Mouse (Mus musculus) limb, embryonic 13.5 days (tissue): ENCODE results near the gene Tmtc2. TPM values are rescaled to one million over a fixed set of nuclear protein-coding genes. Genes with fewer than 3 reads are reported as not detected.

Source experiments
- ATAC-seq: fragments of 200-750 bp; cut with Nextera tagmentation; 2 replicates; pipeline ENCODE4 v1.8.0; 2017; ENCODE audit warnings: low read depth, moderate number of reproducible peaks, moderate TSS enrichment; ENCODE audit not compliant: low FRiP score
- H3K27ac ChIP-seq: fragments of 300-500 bp; sonication (generic); 2 replicates; pipeline ENCODE4 v1.5.1; 2015; ENCODE audit warnings: inconsistent platforms, mild to moderate bottlenecking, moderate library complexity
- H3K27me3 ChIP-seq: fragments of 300-500 bp; sonication (generic); 2 replicates; pipeline ENCODE4 v1.6.1; 2015; ENCODE audit warnings: mild to moderate bottlenecking, inconsistent platforms
- H3K36me3 ChIP-seq: fragments of 300-500 bp; sonication (generic); 2 replicates; pipeline ENCODE4 v1.6.1; 2015; ENCODE audit warnings: inconsistent platforms, mild to moderate bottlenecking, moderate library complexity
- H3K4me1 ChIP-seq: fragments of 300-500 bp; sonication (generic); 2 replicates; pipeline ENCODE4 v1.6.1; 2015; ENCODE audit warnings: inconsistent platforms
- H3K4me2 ChIP-seq: fragments of 300-500 bp; sonication (generic); replicated peaks from 2 replicates; pipeline ENCODE4 v1.6.1; 2015; ENCODE audit warnings: inconsistent platforms, mild to moderate bottlenecking, moderate library complexity
- H3K4me3 ChIP-seq: fragments of 300-500 bp; sonication (generic); 2 replicates; pipeline ENCODE4 v1.5.1; 2015; ENCODE audit warnings: moderate library complexity, mild to moderate bottlenecking, inconsistent platforms
- H3K9ac ChIP-seq: fragments of 300-500 bp; sonication (generic); 2 replicates; pipeline ENCODE4 v1.6.1; 2015; ENCODE audit warnings: mild to moderate bottlenecking, inconsistent platforms
- H3K9me3 ChIP-seq: fragments of 300-500 bp; sonication (generic); 2 replicates; pipeline ENCODE4 v1.6.1; 2016; ENCODE audit warnings: inconsistent platforms
- WGBS: fragments of 180-500 bp; shearing (Covaris S2); methylation state at CpG from one replicate; pipeline ENCODE4 v1.1.7; 2015; 5-methylcytosine and 5-hydroxymethylcytosine counted together
- polyA plus RNA-seq: library from polyadenylated mRNA; unstranded; fragments of >200 nt; fragmentation: Nextera tagmentation; extraction: Ambion mirVana; gene quantifications from 2 replicates; pipeline ENCODE4 v1.2.1, GENCODE M21; 2015

The Tmtc2 gene
- polyA plus RNA-seq, 1 experiment from 2014 or later, result 23.3 TPM

- no peaks in the 10 kb centered on the region for H3K9me3 ChIP-seq
- H3K4me1 ChIP-seq, result no peaks in the 10 kb centered on the region
- no peak overlapping the region for H3K9ac ChIP-seq
- H3K36me3 ChIP-seq, result peaks cover 10% of the 10 kb centered on the region; the same call in 1 of the 2 replicates
- no peak overlapping the region for H3K4me2 ChIP-seq
- no peak overlapping the region for H3K4me3 ChIP-seq
- WGBS, result 59% methylated on average over 4 of the region's 4 CpGs
- no peak for ATAC-seq
- H3K27me3 ChIP-seq, result no peaks in the 10 kb centered on the region
- H3K27ac ChIP-seq, result no peak overlapping the region
These were observed 380.3 kb downstream of the Tmtc2 start for GRCm38 (mm10) chr10:105193756-105194460.

- Histone ChIP-seq H3K27me3 (no peaks in the 10 kb centered on the region), H3K27ac (no peak overlapping the region), H3K9ac (no peak overlapping the region), H3K4me2 (no peak overlapping the region), H3K36me3 (peaks cover 13% of the 10 kb centered on the region), H3K4me1 (no peaks in the 10 kb centered on the region), H3K9me3 (no peaks in the 10 kb centered on the region), H3K4me3 (no peak overlapping the region)
- ATAC-seq, result no peak
- WGBS, result 94% methylated on average over 2 of the region's 2 CpGs
These were observed 382.2 kb downstream of the Tmtc2 start for GRCm38 (mm10) chr10:105192071-105192470.

GRCm38 (mm10) chr10:105189746-105190145, 384.5 kb downstream of the Tmtc2 start:
- no peak overlapping the region for H3K4me3 ChIP-seq
- WGBS, result 67% methylated on average over 4 of the region's 4 CpGs
- H3K4me2 ChIP-seq, result no peak overlapping the region
- H3K9ac ChIP-seq, result no peak overlapping the region
- H3K27ac ChIP-seq, result no peak overlapping the region
- peaks cover 19% of the 10 kb centered on the region for H3K36me3 ChIP-seq
- ATAC-seq, result no peak
- H3K27me3 ChIP-seq, result no peaks in the 10 kb centered on the region
- H3K9me3 ChIP-seq, result no peaks in the 10 kb centered on the region
- H3K4me1 ChIP-seq, result peaks cover 4% of the 10 kb centered on the region; the same call in 1 of the 2 replicates

GRCm38 (mm10) chr10:105186636-105187035, 387.6 kb downstream of the Tmtc2 start:
- Histone ChIP-seq H3K27ac (no peak overlapping the region), H3K9ac (no peak overlapping the region), H3K9me3 (no peaks in the 10 kb centered on the region), H3K4me2 (no peak overlapping the region), H3K36me3 (peaks cover 19% of the 10 kb centered on the region), H3K27me3 (no peaks in the 10 kb centered on the region), H3K4me3 (no peak overlapping the region), H3K4me1 (peaks cover 4% of the 10 kb centered on the region; the same call in 1 of the 2 replicates)
- WGBS, result 92% methylated on average over 5 of the region's 5 CpGs
- no peak for ATAC-seq

- no peak for ATAC-seq
- 69% methylated on average over 5 of the region's 5 CpGs for WGBS
- H3K9ac ChIP-seq, result no peak overlapping the region
- no peak overlapping the region for H3K4me2 ChIP-seq
- no peak overlapping the region for H3K27ac ChIP-seq
- H3K4me1 ChIP-seq, result peaks cover 28% of the 10 kb centered on the region; the same call in 1 of the 2 replicates
- H3K27me3 ChIP-seq, result no peaks in the 10 kb centered on the region
- no peaks in the 10 kb centered on the region for H3K36me3 ChIP-seq
- no peaks in the 10 kb centered on the region for H3K9me3 ChIP-seq
- no peak overlapping the region for H3K4me3 ChIP-seq
These were observed 405.7 kb downstream of the Tmtc2 start for GRCm38 (mm10) chr10:105168443-105169102.

- Histone ChIP-seq H3K4me2 (no peak overlapping the region), H3K9ac (no peak overlapping the region), H3K36me3 (no peaks in the 10 kb centered on the region), H3K4me1 (peaks cover 28% of the 10 kb centered on the region; the same call in 1 of the 2 replicates), H3K4me3 (no peak overlapping the region), H3K9me3 (no peaks in the 10 kb centered on the region), H3K27me3 (no peaks in the 10 kb centered on the region), H3K27ac (no peak overlapping the region)
- ATAC-seq, result no peak
- WGBS, result 66% methylated on average over 5 of the region's 5 CpGs
These were observed 409.0 kb downstream of the Tmtc2 start for GRCm38 (mm10) chr10:105165291-105165690.

- Histone ChIP-seq H3K9ac (no peak overlapping the region), H3K27me3 (no peaks in the 10 kb centered on the region), H3K27ac (no peak overlapping the region), H3K36me3 (no peaks in the 10 kb centered on the region), H3K4me3 (no peak overlapping the region), H3K4me1 (no peaks in the 10 kb centered on the region), H3K9me3 (no peaks in the 10 kb centered on the region), H3K4me2 (no peak overlapping the region)
- ATAC-seq, result no peak
These were observed 420.5 kb downstream of the Tmtc2 start for GRCm38 (mm10) chr10:105153789-105154188.

- H3K4me2 ChIP-seq, result no peak overlapping the region
- H3K4me1 ChIP-seq, result no peaks in the 10 kb centered on the region
- ATAC-seq, result no peak
- no peak overlapping the region for H3K4me3 ChIP-seq
- 44% methylated on average over 4 of the region's 4 CpGs for WGBS
- H3K9me3 ChIP-seq, result no peaks in the 10 kb centered on the region
- no peaks in the 10 kb centered on the region for H3K27me3 ChIP-seq
- H3K27ac ChIP-seq, result no peak overlapping the region
- H3K9ac ChIP-seq, result no peak overlapping the region
- no peaks in the 10 kb centered on the region for H3K36me3 ChIP-seq
These were observed 429.9 kb downstream of the Tmtc2 start for GRCm38 (mm10) chr10:105144382-105144781.

GRCm38 (mm10) chr10:105142201-105142600, 432.1 kb downstream of the Tmtc2 start:
- H3K4me2 ChIP-seq, result no peak overlapping the region
- H3K4me1 ChIP-seq, result no peaks in the 10 kb centered on the region
- no peaks in the 10 kb centered on the region for H3K9me3 ChIP-seq
- no peaks in the 10 kb centered on the region for H3K27me3 ChIP-seq
- H3K36me3 ChIP-seq, result no peaks in the 10 kb centered on the region
- no peak overlapping the region for H3K4me3 ChIP-seq
- ATAC-seq, result no peak
- 71% methylated on average over 3 of the region's 3 CpGs for WGBS
- H3K27ac ChIP-seq, result no peak overlapping the region
- no peak overlapping the region for H3K9ac ChIP-seq
